Comparison of ENCODE assay signal across 33 mouse cellular contexts in the genomic region with DNA sequence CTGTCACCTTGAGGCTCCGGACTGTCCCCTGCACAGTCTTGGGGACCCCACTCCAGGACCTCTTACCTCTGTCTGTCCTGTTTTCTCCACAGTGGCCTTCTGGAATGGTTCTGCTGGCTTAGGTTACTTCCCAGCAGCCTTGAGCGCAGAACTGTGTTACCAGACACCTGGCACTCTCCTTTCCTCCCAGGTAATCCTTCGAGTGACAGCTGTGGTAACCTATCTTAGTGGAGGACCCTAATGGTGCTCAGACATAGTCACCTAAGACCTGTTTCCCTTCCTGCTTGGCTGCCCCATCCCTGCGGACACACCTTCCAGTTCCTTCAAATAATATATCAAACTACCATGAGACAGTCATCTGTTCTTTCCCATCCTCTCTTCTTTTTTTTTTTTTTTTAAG. TPM values are rescaled to one million over a fixed set of nuclear protein-coding genes. Genes with fewer than 3 reads are reported as not detected.
DNase-seq lines count a peak whose midpoint lies in the region; ATAC-seq lines count a peak whose summit lies in the region.
"Had no signal": no experiment of that assay in that cellular context is flagged by ENCODE, and none has a peak within 500 bp of the region (broad histone marks: within the 10 kb centered on the region; RNA-seq: fewer than 3 reads in every experiment).

A gene (minus strand): TSS at position 101 of the 400 bp plus-strand sequence.

- no peak within 1 kb of the TSS for H3K27ac ChIP-seq in midbrain, embryonic 12.5 days (replicated peaks)
- no peak within 1 kb of the TSS for H3K27ac ChIP-seq in midbrain, embryonic 10.5 days (replicated peaks)
- H3K27ac ChIP-seq in embryonic facial prominence, embryonic 14.5 days (replicated peaks; ENCODE audit: low read depth, low read length): no peak within 1 kb of the TSS
- H3K27ac ChIP-seq: forebrain, embryonic 12.5 days; forebrain, embryonic 15.5 days; heart, adult 2 months; heart, embryonic 10.5 days; hindbrain, embryonic 14.5 days; hindbrain, postnatal 0 days had no signal

- H3K4me1 ChIP-seq in midbrain, embryonic 12.5 days: peaks cover 16% of the 10 kb centered on the region
- peaks cover 17% of the 10 kb centered on the region for H3K4me1 ChIP-seq in midbrain, embryonic 10.5 days
- H3K4me1 ChIP-seq in embryonic facial prominence, embryonic 14.5 days (ENCODE audit: control insufficient read depth, insufficient read depth, low read length): 0 out of 2 replicates have a peak, but pooled peaks cover 7% of the 10 kb centered on the region

- DNase-seq in heart, postnatal 4 days: peak; percentile 2
- DNase-seq in heart, adult 18-20 months: no peak
- DNase-seq in midbrain, embryonic 10.5 days (ENCODE audit: low spot score): no peak
- peak; percentile 39 for DNase-seq in embryonic facial prominence, embryonic 14.5 days (ENCODE audit: low spot score)
- no peak for DNase-seq in left cerebral cortex, postnatal 10 days (ENCODE audit: extremely low spot score in 1 of 2, low spot score in 2 of 2)
- DNase-seq: adrenal gland, adult 2 months; adrenal gland, postnatal 14 days; cerebellum, adult 11-12 months; cerebellum, adult 8-10 months; cerebellum, postnatal 10 days; cerebellum, postnatal 36 days; embryo, embryonic 11 days; gastrocnemius, postnatal 25 days; heart, adult 2 months; heart, postnatal 36 days had no signal

- intact Hi-C loops in left cerebral cortex, postnatal 10 days (cut with DNase I): no loop called here

- WGBS in midbrain, embryonic 12.5 days: 79% methylated on average over 4 of the region's 4 CpGs
- 73% methylated on average over 4 of the region's 4 CpGs for WGBS in midbrain, embryonic 10.5 days
- 72% methylated on average over 4 of the region's 4 CpGs for WGBS in embryonic facial prominence, embryonic 14.5 days

- no peak within 1 kb of the TSS for H3K4me3 ChIP-seq in midbrain, embryonic 12.5 days
- H3K4me3 ChIP-seq in midbrain, embryonic 10.5 days: no peak within 1 kb of the TSS
- H3K4me3 ChIP-seq in embryonic facial prominence, embryonic 14.5 days (ENCODE audit: low read depth, low read length): no peak within 1 kb of the TSS
- H3K4me3 ChIP-seq: erythroblast, embryonic 14.5 days; forebrain, embryonic 12.5 days; forebrain, embryonic 15.5 days; heart, adult 2 months; heart, embryonic 10.5 days had no signal

- no peak within 1 kb of the TSS for H3K4me2 ChIP-seq in midbrain, embryonic 12.5 days (replicated peaks)
- no peak within 1 kb of the TSS for H3K4me2 ChIP-seq in embryonic facial prominence, embryonic 14.5 days (ENCODE audit: low read depth, low read length)
- H3K4me2 ChIP-seq: forebrain, embryonic 12.5 days; forebrain, embryonic 15.5 days; hindbrain, embryonic 14.5 days had no signal

- no peak for ATAC-seq in midbrain, embryonic 12.5 days (ENCODE audit: low FRiP score, low read depth)
- ATAC-seq in embryonic facial prominence, embryonic 14.5 days (ENCODE audit: low read depth): peak; percentile 77; the same call in 1 of the 2 replicates
- ATAC-seq: CD4-positive, CD25-positive, alpha-beta regulatory T cell, adult 4 months; forebrain, embryonic 15.5 days; hindbrain, postnatal 0 days; inflammation-experienced regulatory T-cells, adult 6 months had no signal

- H3K9ac ChIP-seq in midbrain, embryonic 12.5 days (replicated peaks): 0 out of 2 replicates have a peak within 1 kb of the TSS, but pooled peaks have one; percentile 15
- H3K9ac ChIP-seq in embryonic facial prominence, embryonic 14.5 days (ENCODE audit: low read depth, low read length): no peak within 1 kb of the TSS
- H3K9ac ChIP-seq: forebrain, embryonic 12.5 days; forebrain, embryonic 15.5 days; hindbrain, embryonic 14.5 days had no signal

- no peaks in the 10 kb centered on the region for H3K9me3 ChIP-seq in midbrain, embryonic 12.5 days
- H3K9me3 ChIP-seq in midbrain, embryonic 10.5 days (replicated peaks): no peaks in the 10 kb centered on the region
- H3K9me3 ChIP-seq in embryonic facial prominence, embryonic 14.5 days (ENCODE audit: control insufficient read depth, low read length): no peaks in the 10 kb centered on the region
- H3K9me3 ChIP-seq: forebrain, embryonic 12.5 days; forebrain, embryonic 15.5 days; heart, embryonic 10.5 days had no signal

- no peaks in the 10 kb centered on the region for H3K36me3 ChIP-seq in midbrain, embryonic 12.5 days
- H3K36me3 ChIP-seq in midbrain, embryonic 10.5 days: no peaks in the 10 kb centered on the region
- no peaks in the 10 kb centered on the region for H3K36me3 ChIP-seq in embryonic facial prominence, embryonic 14.5 days (ENCODE audit: control insufficient read depth, insufficient read depth, low read length)
- H3K36me3 ChIP-seq: forebrain, embryonic 12.5 days; forebrain, embryonic 15.5 days; heart, embryonic 10.5 days had no signal

- peaks cover 8% of the 10 kb centered on the region; the same call in 1 of the 2 replicates for H3K27me3 ChIP-seq in midbrain, embryonic 12.5 days
- H3K27me3 ChIP-seq in midbrain, embryonic 10.5 days (ENCODE audit: low read depth, poor library complexity, severe bottlenecking): peaks cover 3% of the 10 kb centered on the region; the same call in 1 of the 2 replicates
- H3K27me3 ChIP-seq in embryonic facial prominence, embryonic 14.5 days (replicated peaks; ENCODE audit: control insufficient read depth, insufficient read depth, low read length): no peaks in the 10 kb centered on the region
- H3K27me3 ChIP-seq: forebrain, embryonic 12.5 days; forebrain, embryonic 15.5 days had no signal

RNA-seq across cellular contexts. Expression of the gene that starts here (rescaled TPM):
- total RNA-seq in heart, postnatal 4 days (2021): not detected
- not detected for total RNA-seq in heart, adult 18-20 months (2021)
- polyA plus RNA-seq in midbrain, embryonic 12.5 days (2016; fragmentation: Nextera tagmentation; extraction: Ambion mirVana): not detected in 2 replicates
- not detected in 2 replicates for polyA plus RNA-seq in midbrain, embryonic 10.5 days (2016; fragmentation: Nextera tagmentation; extraction: Ambion mirVana)
- 0.17 and 0.31 TPM in 2 replicates for polyA plus RNA-seq in embryonic facial prominence, embryonic 14.5 days (2014; fragmentation: Nextera tagmentation; extraction: Ambion mirVana)
- not detected for total RNA-seq in left cerebral cortex, postnatal 10 days (2021)
- total RNA-seq: adrenal gland, adult 2 months; adrenal gland, postnatal 14 days; adrenal gland, postnatal 4 days; gastrocnemius, adult 8-10 months; gastrocnemius, postnatal 25 days; heart, adult 2 months; heart, postnatal 36 days; hindbrain, postnatal 0 days; MEL had no signal
- polyA plus RNA-seq: adrenal gland, adult 2 months; brain, embryonic 14.5 days; C2C12; CD4-positive, CD25-positive, alpha-beta regulatory T cell, adult 4 months; cortical plate, adult 2 months; erythroblast, embryonic 14.5 days; forebrain, embryonic 15.5 days; heart, adult 2 months; heart, embryonic 14.5 days; heart, postnatal 0 days; hindbrain, embryonic 11.5 days; hindbrain, embryonic 14.5 days; hindbrain, postnatal 0 days; inflammation-experienced regulatory T-cells, adult 6 months had no signal

Comparison
In these comparisons a context has a peak if more than half of its experiments do, and no peak if none do; other contexts are left out.
1. Peak in DNase-seq in heart, postnatal 4 days; RNA of the gene not detected or under 1 TPM.
2. Peak in DNase-seq and ATAC-seq in embryonic facial prominence, embryonic 14.5 days; RNA of the gene not detected or under 1 TPM.